Mouse (Mus musculus) heart, embryonic 12.5 days (tissue): ENCODE measurements around the gene Apoc1. TPM values are rescaled to one million over a fixed set of nuclear protein-coding genes. Genes with fewer than 3 reads are reported as not detected.

Experiments
- ATAC-seq: fragments of 200-750 bp; cut with Nextera tagmentation; 2 replicates; pipeline ENCODE4 v1.8.0; 2017; ENCODE audit warnings: moderate TSS enrichment, moderate library complexity; ENCODE audit not compliant: insufficient number of reproducible peaks, low FRiP score
- H3K27ac ChIP-seq: fragments of 300-500 bp; sonication (generic); 2 replicates; pipeline ENCODE4 v1.5.1; 2016; ENCODE audit warnings: mild to moderate bottlenecking, moderate library complexity; ENCODE audit not compliant: poor library complexity, severe bottlenecking
- H3K27me3 ChIP-seq: fragments of 300-500 bp; sonication (generic); replicated peaks from 2 replicates; pipeline ENCODE4 v1.6.1; 2016; ENCODE audit warnings: mild to moderate bottlenecking, moderate library complexity
- H3K36me3 ChIP-seq: fragments of 300-500 bp; sonication (generic); 2 replicates; pipeline ENCODE4 v1.6.1; 2016; ENCODE audit warnings: mild to moderate bottlenecking, moderate library complexity
- H3K4me1 ChIP-seq: fragments of 300-500 bp; sonication (generic); replicated peaks from 2 replicates; pipeline ENCODE4 v1.6.1; 2016; ENCODE audit warnings: mild to moderate bottlenecking
- H3K4me2 ChIP-seq: fragments of 300-500 bp; sonication (generic); 2 replicates; pipeline ENCODE4 v1.6.1; 2016; ENCODE audit warnings: mild to moderate bottlenecking, moderate library complexity
- H3K4me3 ChIP-seq: fragments of 300-500 bp; sonication (generic); 2 replicates; pipeline ENCODE4 v1.5.1; 2016; ENCODE audit warnings: mild to moderate bottlenecking
- H3K9ac ChIP-seq: fragments of 300-500 bp; sonication (generic); 2 replicates; pipeline ENCODE4 v1.6.1; 2016; ENCODE audit warnings: mild to moderate bottlenecking, moderate library complexity
- H3K9me3 ChIP-seq: fragments of 300-500 bp; sonication (generic); replicated peaks from 2 replicates; pipeline ENCODE4 v1.6.1; 2016; ENCODE audit warnings: mild to moderate bottlenecking, moderate library complexity
- WGBS: fragments of 180-500 bp; shearing (Covaris S2); methylation state at CpG from one replicate; pipeline ENCODE4 v1.1.7; 2016; 5-methylcytosine and 5-hydroxymethylcytosine counted together
- polyA plus RNA-seq: library from polyadenylated mRNA; unstranded; fragments of >200 nt; fragmentation: Nextera tagmentation; extraction: Ambion mirVana; gene quantifications from 2 replicates; pipeline ENCODE4 v1.2.1, GENCODE M21; 2016

Apoc1 gene
- polyA plus RNA-seq, 1 experiment from 2014 or later = 8.9 TPM

GRCm38 (mm10) chr7:19718297-19718952, 26.0 kb upstream of the Apoc1 start:
- peaks cover 69% of the 10 kb centered on the region for H3K36me3 ChIP-seq

GRCm38 (mm10) chr7:19717346-19717745, 24.9 kb upstream of the Apoc1 start:
- no peak overlapping the region for H3K4me2 ChIP-seq
- H3K27me3 ChIP-seq = no peaks in the 10 kb centered on the region
- H3K9ac ChIP-seq = no peak overlapping the region
- H3K4me3 ChIP-seq = no peak overlapping the region
- peaks cover 23% of the 10 kb centered on the region for H3K4me1 ChIP-seq
- peaks cover 69% of the 10 kb centered on the region for H3K36me3 ChIP-seq
- no peak overlapping the region for H3K27ac ChIP-seq
- 86% methylated on average over 4 of the region's 4 CpGs for WGBS
- H3K9me3 ChIP-seq = peaks cover 17% of the 10 kb centered on the region
- ATAC-seq = no peak

More at GRCm38 (mm10) chr7:19718297-19718952, 26.0 kb upstream of the Apoc1 start:
- H3K9ac ChIP-seq = no peak overlapping the region
- ATAC-seq = no peak
- H3K4me1 ChIP-seq = peaks cover 16% of the 10 kb centered on the region
- H3K4me3 ChIP-seq = no peak overlapping the region
- no peak overlapping the region for H3K27ac ChIP-seq
- H3K4me2 ChIP-seq = no peak overlapping the region
- WGBS = 83% methylated on average over 5 of the region's 5 CpGs
- peaks cover 17% of the 10 kb centered on the region for H3K9me3 ChIP-seq
- H3K27me3 ChIP-seq = no peaks in the 10 kb centered on the region

- Histone ChIP-seq H3K4me3 (0 out of 2 replicates have a peak overlapping the region, but pooled peaks have one; percentile 88), H3K4me1 (peaks cover 23% of the 10 kb centered on the region), H3K36me3 (peaks cover 70% of the 10 kb centered on the region), H3K27ac (no peak overlapping the region), H3K4me2 (peak overlapping the region; percentile 75; the same call in 1 of the 2 replicates), H3K9me3 (peaks cover 14% of the 10 kb centered on the region), H3K27me3 (no peaks in the 10 kb centered on the region), H3K9ac (0 out of 2 replicates have a peak overlapping the region, but pooled peaks have one; percentile 0)
- ATAC-seq = no peak
- 68% methylated on average over 2 of the region's 2 CpGs for whole genome bisulfite sequencing
These were observed 24.4 kb upstream of the Apoc1 start for GRCm38 (mm10) chr7:19716822-19717221.

DNA sequence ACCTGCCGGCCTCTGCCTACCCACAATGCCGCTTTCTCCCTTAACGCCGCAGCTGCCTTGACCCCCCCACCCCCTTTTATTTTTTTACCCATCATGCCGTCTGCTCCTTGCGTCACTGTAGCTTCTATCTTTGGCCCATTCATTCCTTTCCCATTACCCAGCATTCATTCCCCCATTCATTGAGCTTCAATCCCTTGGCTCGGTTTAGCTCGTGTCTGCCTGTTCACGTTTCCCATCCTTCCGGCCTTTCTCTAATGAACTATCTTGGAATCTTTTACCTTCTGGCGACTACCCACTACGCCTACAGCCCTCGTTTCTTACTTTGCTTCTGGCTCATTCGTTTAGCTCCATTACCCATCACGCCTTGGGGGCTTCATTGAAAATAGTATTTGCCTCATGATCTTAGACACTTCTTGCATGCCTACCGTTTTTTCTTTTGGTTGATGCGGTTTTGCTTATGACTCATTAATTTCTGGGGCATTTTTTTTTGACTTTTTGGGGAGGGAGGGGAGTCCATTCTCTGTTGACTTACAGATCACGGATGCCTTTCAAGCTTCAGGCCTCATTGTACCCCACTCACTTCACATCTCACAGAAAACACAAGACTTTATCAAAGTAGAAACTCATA, 23.7 kb upstream of the Apoc1 start:
- peak overlapping the region; percentile 53; the same call in 1 of the 2 replicates for H3K9ac ChIP-seq
- ATAC-seq = no peak
- peak overlapping the region; percentile 76 for H3K27ac ChIP-seq
- peak overlapping the region; percentile 75 for H3K4me2 ChIP-seq
- peaks cover 23% of the 10 kb centered on the region for H3K4me1 ChIP-seq
- WGBS = 8% methylated on average over 18 of the region's 18 CpGs
- H3K9me3 ChIP-seq = peaks cover 8% of the 10 kb centered on the region
- no peaks in the 10 kb centered on the region for H3K27me3 ChIP-seq
- H3K36me3 ChIP-seq = peaks cover 70% of the 10 kb centered on the region
- peak overlapping the region; percentile 88 for H3K4me3 ChIP-seq

DNA sequence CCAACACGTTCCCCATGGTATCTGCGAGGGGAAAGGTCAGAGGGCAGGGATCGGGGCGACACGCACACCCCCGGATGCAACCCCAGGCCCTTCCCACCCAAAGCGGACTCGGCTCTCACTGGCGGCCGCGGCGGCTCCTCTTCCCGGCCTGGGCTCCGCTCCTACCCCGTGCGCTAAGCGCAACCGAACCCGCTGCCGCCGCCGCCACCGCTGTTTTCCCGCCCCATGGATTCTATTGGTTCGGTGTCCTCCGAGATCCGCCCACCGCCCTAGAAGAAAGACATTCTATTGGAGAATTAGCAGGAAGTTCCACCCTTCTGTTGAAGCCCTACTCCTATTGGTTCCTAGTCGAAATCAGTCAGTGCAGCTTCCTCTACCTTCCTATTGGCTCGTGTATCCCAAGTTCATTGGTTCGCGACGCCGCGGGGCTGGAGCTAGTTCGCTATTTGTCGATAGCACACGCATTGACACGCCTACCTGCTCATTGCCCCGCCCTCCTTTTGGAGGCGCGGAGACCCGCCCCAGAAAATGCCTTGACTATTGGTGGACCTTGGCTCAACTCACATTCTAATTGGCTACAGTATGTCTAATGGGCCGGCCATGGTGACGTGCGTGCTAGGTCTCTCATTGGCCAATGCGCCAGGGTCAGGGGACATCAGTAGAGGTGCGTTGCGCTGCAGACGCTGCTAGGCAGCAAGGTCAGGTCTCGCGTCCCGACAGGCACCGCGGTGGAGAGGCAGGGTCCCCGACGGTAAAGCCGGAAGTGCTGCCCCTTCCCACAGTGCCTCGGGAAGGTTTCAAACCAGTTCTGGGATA, 23.0 kb upstream of the Apoc1 start, which contains the start of gene Tomm40:
Gene Tomm40 (minus strand): TSS at position 200 of the 816 bp plus-strand sequence.
- peak; percentile 99 for ATAC-seq
- Histone ChIP-seq H3K27me3 (no peaks in the 10 kb centered on the region), H3K4me2 (peak within 1 kb of the TSS; percentile 88), H3K36me3 (peaks cover 68% of the 10 kb centered on the region), H3K9me3 (peaks cover under 1% of the 10 kb centered on the region; the same call in 1 of the 2 replicates), H3K4me1 (peaks cover 23% of the 10 kb centered on the region), H3K4me3 (peak within 1 kb of the TSS; percentile 88), H3K27ac (peak within 1 kb of the TSS; percentile 76), H3K9ac (peak within 1 kb of the TSS; percentile 95)
- WGBS = 0% methylated on average over 54 of the region's 59 CpGs

DNA sequence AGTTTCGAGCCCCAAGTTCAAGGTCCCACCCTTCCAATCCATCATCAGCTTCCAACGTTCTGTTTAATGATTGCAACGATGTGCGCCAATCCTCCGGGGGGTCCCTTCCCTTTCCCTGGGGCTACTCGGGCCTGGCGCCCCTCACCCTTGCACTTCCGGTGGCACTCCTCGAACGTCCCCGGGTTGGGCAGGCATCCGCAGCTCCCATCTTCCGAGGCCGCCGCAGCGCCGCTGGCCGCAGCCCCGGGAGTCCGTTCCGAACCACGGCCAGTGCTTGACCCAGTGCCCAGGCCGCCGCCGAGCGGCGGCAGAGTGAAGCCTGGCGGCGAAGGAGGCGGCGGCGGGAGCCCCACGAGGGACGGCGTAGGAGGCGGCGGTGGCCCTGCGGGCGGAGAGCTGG, 22.4 kb upstream of the Apoc1 start:
- Histone ChIP-seq H3K36me3 (peaks cover 68% of the 10 kb centered on the region), H3K9me3 (no peaks in the 10 kb centered on the region), H3K4me1 (peaks cover 23% of the 10 kb centered on the region), H3K9ac (peak overlapping the region; percentile 95), H3K4me2 (peak overlapping the region; percentile 88), H3K4me3 (peak overlapping the region; percentile 88), H3K27ac (peak overlapping the region; percentile 72), H3K27me3 (no peaks in the 10 kb centered on the region)
- ATAC-seq = peak; percentile 0; the same call in 1 of the 2 replicates
- WGBS = under 1% methylated on average over 38 of the region's 39 CpGs

GRCm38 (mm10) chr7:19713598-19713997, 21.1 kb upstream of the Apoc1 start:
- H3K4me3 ChIP-seq = peak overlapping the region; percentile 88; the same call in 1 of the 2 replicates
- WGBS = 83% methylated on average over 9 of the region's 9 CpGs
- no peak overlapping the region for H3K27ac ChIP-seq
- ATAC-seq = no peak
- H3K36me3 ChIP-seq = peaks cover 68% of the 10 kb centered on the region
- H3K27me3 ChIP-seq = no peaks in the 10 kb centered on the region
- no peak overlapping the region for H3K9ac ChIP-seq
- no peaks in the 10 kb centered on the region for H3K9me3 ChIP-seq
- H3K4me1 ChIP-seq = peaks cover 23% of the 10 kb centered on the region
- H3K4me2 ChIP-seq = peak overlapping the region; percentile 88

DNA sequence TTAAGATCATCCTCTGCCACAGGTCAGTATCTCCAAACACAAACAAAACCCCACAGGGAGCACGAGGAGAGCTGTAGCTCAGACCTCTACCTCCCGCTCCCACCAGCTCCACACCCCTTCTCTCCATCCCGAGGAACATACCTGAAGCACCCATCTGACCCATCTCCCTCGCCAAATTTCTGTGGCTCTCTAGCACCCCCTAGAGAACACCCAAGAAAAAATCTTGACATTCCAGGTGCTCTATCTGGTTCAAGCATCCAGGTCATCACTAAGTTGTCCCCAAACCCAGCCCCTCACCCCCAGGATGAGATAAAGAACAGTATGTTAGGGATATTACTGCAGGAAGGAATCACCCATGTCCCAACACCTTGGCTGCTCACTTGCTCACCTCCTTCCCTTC, 20.7 kb upstream of the Apoc1 start:
- Histone ChIP-seq H3K4me2 (no peak overlapping the region), H3K9ac (no peak overlapping the region), H3K4me3 (no peak overlapping the region), H3K4me1 (peaks cover 23% of the 10 kb centered on the region), H3K27ac (no peak overlapping the region), H3K9me3 (no peaks in the 10 kb centered on the region), H3K36me3 (peaks cover 67% of the 10 kb centered on the region), H3K27me3 (no peaks in the 10 kb centered on the region)
- 48% methylated on average over 4 of the region's 4 CpGs for WGBS
- no peak for ATAC-seq

DNA sequence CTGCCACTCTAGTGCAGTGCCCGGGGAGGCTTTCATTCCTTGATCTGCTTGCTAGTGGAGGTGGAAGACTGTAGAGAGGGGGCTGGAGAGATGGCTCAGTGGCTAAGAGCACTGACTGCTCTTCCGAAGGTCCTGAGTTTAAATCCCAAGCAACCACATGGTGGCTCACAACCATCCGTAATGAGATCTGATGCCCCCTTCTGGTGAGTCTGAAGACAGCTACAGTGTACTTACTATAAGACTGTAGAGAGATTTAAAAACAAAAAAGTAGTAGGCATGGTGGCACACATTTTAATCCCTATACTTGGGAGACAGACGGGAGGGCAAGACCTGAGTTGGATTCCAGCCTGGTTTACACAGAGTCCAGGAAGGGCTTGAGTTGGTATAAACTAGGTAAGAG, 20.0 kb upstream of the Apoc1 start:
- Histone ChIP-seq H3K9me3 (no peaks in the 10 kb centered on the region), H3K9ac (no peak overlapping the region), H3K4me1 (peaks cover 23% of the 10 kb centered on the region), H3K4me2 (no peak overlapping the region), H3K4me3 (no peak overlapping the region), H3K27me3 (no peaks in the 10 kb centered on the region), H3K27ac (no peak overlapping the region), H3K36me3 (peaks cover 68% of the 10 kb centered on the region)
- ATAC-seq = no peak
- whole genome bisulfite sequencing = 78% methylated on average over 4 of the region's 4 CpGs

DNA sequence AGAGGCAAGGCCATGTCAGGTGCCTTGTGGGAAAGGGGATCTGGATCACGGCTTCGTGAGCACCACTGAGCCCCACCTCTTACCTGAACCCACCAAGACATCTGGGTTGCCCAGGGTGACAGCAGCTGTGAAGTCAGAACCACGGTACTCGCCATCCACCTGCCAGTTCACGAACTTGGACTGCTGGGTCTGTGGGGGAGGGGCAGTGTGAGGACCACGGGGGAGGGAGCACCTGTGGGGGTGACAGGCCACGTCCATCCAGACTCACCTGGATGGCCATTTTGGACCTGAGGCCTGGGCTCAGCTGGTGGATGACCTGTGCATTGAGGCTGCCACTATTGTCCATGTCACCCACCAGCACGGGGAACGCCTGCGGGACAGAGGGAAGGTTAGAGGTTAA, 18.2 kb upstream of the Apoc1 start:
- no peaks in the 10 kb centered on the region for H3K27me3 ChIP-seq
- WGBS = 93% methylated on average over 10 of the region's 10 CpGs
- H3K4me3 ChIP-seq = no peak overlapping the region
- peaks cover 75% of the 10 kb centered on the region for H3K36me3 ChIP-seq
- no peak for ATAC-seq
- H3K4me1 ChIP-seq = peaks cover 19% of the 10 kb centered on the region
- H3K27ac ChIP-seq = no peak overlapping the region
- no peak overlapping the region for H3K4me2 ChIP-seq
- no peak overlapping the region for H3K9ac ChIP-seq
- no peaks in the 10 kb centered on the region for H3K9me3 ChIP-seq

GRCm38 (mm10) chr7:19705271-19705670, 12.8 kb upstream of the Apoc1 start:
- Histone ChIP-seq H3K4me3 (no peak overlapping the region), H3K4me1 (peaks cover 18% of the 10 kb centered on the region), H3K27ac (no peak overlapping the region), H3K36me3 (peaks cover 78% of the 10 kb centered on the region), H3K27me3 (no peaks in the 10 kb centered on the region), H3K9me3 (no peaks in the 10 kb centered on the region), H3K9ac (no peak overlapping the region), H3K4me2 (no peak overlapping the region)
- no peak for ATAC-seq
- 92% methylated on average over 7 of the region's 7 CpGs for WGBS
